20 mouse cellular contexts compared by ENCODE assay signal in genomic region chr17:14353219-14354079, GRCm38 (mm10).
DNase-seq lines count a peak whose midpoint lies in the region; ATAC-seq lines count a peak whose summit lies in the region.
"Had no signal": no experiment of that assay in that cellular context is flagged by ENCODE, and none has a peak within 500 bp of the region (broad histone marks: within the 10 kb centered on the region; RNA-seq: fewer than 3 reads in every experiment).

No protein-coding gene starts in this region.

- H3K4me2 ChIP-seq in kidney, embryonic 15.5 days, result no peak overlapping the region
- H3K4me2 ChIP-seq in embryonic facial prominence, embryonic 14.5 days (ENCODE audit: low read depth, low read length), result no peak overlapping the region
- H3K4me2 ChIP-seq in stomach, embryonic 15.5 days, result no peak overlapping the region
- H3K4me2 ChIP-seq: hindbrain, embryonic 13.5 days had no signal

- no peaks in the 10 kb centered on the region for H3K36me3 ChIP-seq in kidney, embryonic 15.5 days
- peaks cover 6% of the 10 kb centered on the region; the same call in 1 of the 2 replicates for H3K36me3 ChIP-seq in embryonic facial prominence, embryonic 14.5 days (ENCODE audit: control insufficient read depth, insufficient read depth, low read length)
- peaks cover 4% of the 10 kb centered on the region; the same call in 1 of the 2 replicates for H3K36me3 ChIP-seq in stomach, embryonic 15.5 days
- H3K36me3 ChIP-seq: hindbrain, embryonic 13.5 days had no signal

- H3K27ac ChIP-seq in kidney, embryonic 15.5 days, result peak overlapping the region; percentile 42
- no peak overlapping the region for H3K27ac ChIP-seq in embryonic facial prominence, embryonic 14.5 days (replicated peaks; ENCODE audit: low read depth, low read length)
- peak overlapping the region; percentile 14; the same call in 1 of the 2 replicates for H3K27ac ChIP-seq in stomach, embryonic 15.5 days
- H3K27ac ChIP-seq: hindbrain, embryonic 13.5 days had no signal

- DNase-seq in kidney, adult 8-10 months, result no peak
- no peak for DNase-seq in embryonic facial prominence, embryonic 14.5 days (ENCODE audit: low spot score)
- DNase-seq in kidney, postnatal 14 days, result peak; percentile 53
- DNase-seq in spleen, postnatal 14 days (ENCODE audit: low spot score in 2 of 2), result no peak
- no peak for DNase-seq in spleen, postnatal 4 days (ENCODE audit: low spot score in 2 of 2)
- DNase-seq: adrenal gland, postnatal 25 days; B cell, adult 2 months; cerebellum, adult 2 months; gastrocnemius, postnatal 14 days; layer of hippocampus, postnatal 36 days; left cerebral cortex, postnatal 4 days; lung, adult 18-20 months; lung, postnatal 36 days; spleen, adult 18-20 months; thymus, postnatal 4 days had no signal

- no peak overlapping the region for H3K9ac ChIP-seq in kidney, embryonic 15.5 days
- H3K9ac ChIP-seq in embryonic facial prominence, embryonic 14.5 days (ENCODE audit: low read depth, low read length), result no peak overlapping the region
- H3K9ac ChIP-seq in stomach, embryonic 15.5 days, result no peak overlapping the region
- H3K9ac ChIP-seq: hindbrain, embryonic 13.5 days had no signal

- WGBS in kidney, embryonic 15.5 days, result 69% methylated on average over 10 of the region's 10 CpGs
- 80% methylated on average over 10 of the region's 10 CpGs for WGBS in embryonic facial prominence, embryonic 14.5 days
- 56% methylated on average over 10 of the region's 10 CpGs for WGBS in stomach, embryonic 15.5 days

- H3K4me3 ChIP-seq in kidney, embryonic 15.5 days (replicated peaks), result no peak overlapping the region
- no peak overlapping the region for H3K4me3 ChIP-seq in embryonic facial prominence, embryonic 14.5 days (ENCODE audit: low read depth, low read length)
- H3K4me3 ChIP-seq in stomach, embryonic 15.5 days (replicated peaks), result no peak overlapping the region
- H3K4me3 ChIP-seq: hindbrain, embryonic 13.5 days had no signal

- H3K27me3 ChIP-seq in kidney, embryonic 15.5 days, result no peaks in the 10 kb centered on the region
- no peaks in the 10 kb centered on the region for H3K27me3 ChIP-seq in embryonic facial prominence, embryonic 14.5 days (replicated peaks; ENCODE audit: control insufficient read depth, insufficient read depth, low read length)
- H3K27me3 ChIP-seq in stomach, embryonic 15.5 days (replicated peaks), result no peaks in the 10 kb centered on the region
- H3K27me3 ChIP-seq: hindbrain, embryonic 13.5 days; Patski had no signal

- ATAC-seq in kidney, embryonic 15.5 days (replicated peaks; ENCODE audit: low FRiP score), result peak; percentile 78
- ATAC-seq in embryonic facial prominence, embryonic 14.5 days (ENCODE audit: low read depth), result peak; percentile 57; the same call in 1 of the 2 replicates
- peak; percentile 83 for ATAC-seq in stomach, embryonic 15.5 days (ENCODE audit: insufficient read depth, low FRiP score, low read depth)
- ATAC-seq: activated CD4-positive, CD25-positive, alpha-beta regulatory T cell, adult 4 months; Patski had no signal

- no peaks in the 10 kb centered on the region for H3K9me3 ChIP-seq in kidney, embryonic 15.5 days (replicated peaks)
- H3K9me3 ChIP-seq in embryonic facial prominence, embryonic 14.5 days (ENCODE audit: control insufficient read depth, low read length), result 0 out of 2 replicates have a peak, but pooled peaks cover 4% of the 10 kb centered on the region
- H3K9me3 ChIP-seq in stomach, embryonic 15.5 days, result no peaks in the 10 kb centered on the region

- peaks cover 17% of the 10 kb centered on the region for H3K4me1 ChIP-seq in kidney, embryonic 15.5 days
- H3K4me1 ChIP-seq in embryonic facial prominence, embryonic 14.5 days (ENCODE audit: control insufficient read depth, insufficient read depth, low read length), result no peaks in the 10 kb centered on the region
- H3K4me1 ChIP-seq in stomach, embryonic 15.5 days, result no peaks in the 10 kb centered on the region
- H3K4me1 ChIP-seq: hindbrain, embryonic 13.5 days had no signal
